Mouse (Mus musculus) kidney, embryonic 15.5 days (tissue): ENCODE measurements at regions not wholly inside any gene's neighbourhood (a gene's known extent, or its start where the extent isn't known, plus 50 kb on each side); places are given as distances from the start of the nearest gene placed in this dataset.

Experiments
- ATAC-seq: fragments of 200-750 bp; cut with Nextera tagmentation; replicated peaks from 2 replicates; pipeline ENCODE4 v1.8.0; 2017; ENCODE audit warnings: moderate TSS enrichment; ENCODE audit not compliant: low FRiP score
- H3K27ac ChIP-seq: fragments of 300-500 bp; sonication (generic); 2 replicates; pipeline ENCODE4 v1.5.1; 2015; ENCODE audit warnings: mild to moderate bottlenecking, inconsistent platforms
- H3K27me3 ChIP-seq: fragments of 300-500 bp; sonication (generic); 2 replicates; pipeline ENCODE4 v1.6.1; 2015; ENCODE audit warnings: inconsistent platforms
- H3K36me3 ChIP-seq: fragments of 300-500 bp; sonication (generic); 2 replicates; pipeline ENCODE4 v1.6.1; 2015; ENCODE audit warnings: inconsistent platforms
- H3K4me1 ChIP-seq: fragments of 300-500 bp; sonication (generic); 2 replicates; pipeline ENCODE4 v1.6.1; 2015; ENCODE audit warnings: inconsistent platforms
- H3K4me2 ChIP-seq: fragments of 300-500 bp; sonication (generic); 2 replicates; pipeline ENCODE4 v1.6.1; 2015; ENCODE audit warnings: moderate library complexity, mild to moderate bottlenecking, inconsistent platforms
- H3K4me3 ChIP-seq: fragments of 300-500 bp; sonication (generic); replicated peaks from 2 replicates; pipeline ENCODE4 v1.5.1; 2015; ENCODE audit warnings: mild to moderate bottlenecking, inconsistent platforms
- H3K9ac ChIP-seq: fragments of 300-500 bp; sonication (generic); 2 replicates; pipeline ENCODE4 v1.6.1; 2015; ENCODE audit warnings: mild to moderate bottlenecking, inconsistent platforms
- H3K9me3 ChIP-seq: fragments of 300-500 bp; sonication (generic); replicated peaks from 2 replicates; pipeline ENCODE4 v1.6.1; 2016; ENCODE audit warnings: inconsistent platforms
- WGBS: fragments of 180-500 bp; shearing (Covaris S2); methylation state at CpG from one replicate; pipeline ENCODE4 v1.1.7; 2015; ENCODE audit warnings: mixed read lengths; 5-methylcytosine and 5-hydroxymethylcytosine counted together

- no peaks in the 10 kb centered on the region for H3K27me3 ChIP-seq
- no peak for ATAC-seq
- H3K9ac ChIP-seq = no peak overlapping the region
- H3K4me1 ChIP-seq = no peaks in the 10 kb centered on the region
- no peak overlapping the region for H3K27ac ChIP-seq
- H3K36me3 ChIP-seq = no peaks in the 10 kb centered on the region
- H3K9me3 ChIP-seq = no peaks in the 10 kb centered on the region
- no peak overlapping the region for H3K4me3 ChIP-seq
- H3K4me2 ChIP-seq = no peak overlapping the region
- 72% methylated on average over 6 of the region's 6 CpGs for WGBS
Observed at GRCm38 (mm10) chr13:115911524-115912459, 397.7 kb downstream of the Isl1 start.

GRCm38 (mm10) chr13:115910866-115911449 lies 398.5 kb downstream of the Isl1 start:
- no peak overlapping the region for H3K27ac ChIP-seq
- no peak overlapping the region for H3K4me2 ChIP-seq
- 67% methylated on average over 8 of the region's 8 CpGs for WGBS
- H3K4me1 ChIP-seq = no peaks in the 10 kb centered on the region
- H3K4me3 ChIP-seq = no peak overlapping the region
- H3K9me3 ChIP-seq = no peaks in the 10 kb centered on the region
- H3K27me3 ChIP-seq = no peaks in the 10 kb centered on the region
- no peak for ATAC-seq
- H3K36me3 ChIP-seq = no peaks in the 10 kb centered on the region
- no peak overlapping the region for H3K9ac ChIP-seq

GRCm38 (mm10) chr13:115880616-115881015 lies 428.9 kb downstream of the Isl1 start:
- Histone ChIP-seq H3K9ac (no peak overlapping the region), H3K9me3 (no peaks in the 10 kb centered on the region), H3K36me3 (no peaks in the 10 kb centered on the region), H3K4me3 (no peak overlapping the region), H3K4me1 (no peaks in the 10 kb centered on the region), H3K27me3 (no peaks in the 10 kb centered on the region), H3K27ac (no peak overlapping the region), H3K4me2 (no peak overlapping the region)
- WGBS = 83% methylated on average over 1 of the region's 1 CpGs
- no peak for ATAC-seq

- Histone ChIP-seq H3K4me3 (no peak overlapping the region), H3K9ac (no peak overlapping the region), H3K4me2 (no peak overlapping the region), H3K9me3 (no peaks in the 10 kb centered on the region), H3K27ac (no peak overlapping the region), H3K36me3 (no peaks in the 10 kb centered on the region), H3K27me3 (no peaks in the 10 kb centered on the region), H3K4me1 (no peaks in the 10 kb centered on the region)
- ATAC-seq = no peak
- WGBS = 9% methylated on average over 3 of the region's 3 CpGs
Observed at GRCm38 (mm10) chr13:115860480-115860879, 449.0 kb downstream of the Isl1 start.

GRCm38 (mm10) chr13:115856632-115857031 lies 452.9 kb downstream of the Isl1 start:
- 25% methylated on average over 4 of the region's 4 CpGs for WGBS
- Histone ChIP-seq H3K9ac (no peak overlapping the region), H3K4me3 (no peak overlapping the region), H3K4me2 (no peak overlapping the region), H3K27ac (no peak overlapping the region), H3K4me1 (no peaks in the 10 kb centered on the region), H3K36me3 (no peaks in the 10 kb centered on the region), H3K9me3 (no peaks in the 10 kb centered on the region), H3K27me3 (no peaks in the 10 kb centered on the region)
- ATAC-seq = peak; percentile 83

GRCm38 (mm10) chr13:115852689-115853356 lies 456.7 kb downstream of the Isl1 start:
- no peak overlapping the region for H3K4me2 ChIP-seq
- no peaks in the 10 kb centered on the region for H3K4me1 ChIP-seq
- H3K9ac ChIP-seq = no peak overlapping the region
- no peak overlapping the region for H3K27ac ChIP-seq
- H3K4me3 ChIP-seq = no peak overlapping the region
- H3K36me3 ChIP-seq = no peaks in the 10 kb centered on the region
- ATAC-seq = no peak
- no peaks in the 10 kb centered on the region for H3K27me3 ChIP-seq
- no peaks in the 10 kb centered on the region for H3K9me3 ChIP-seq
- 56% methylated on average over 3 of the region's 3 CpGs for WGBS

GRCm38 (mm10) chr13:115843121-115843520 lies 466.4 kb downstream of the Isl1 start:
- 68% methylated on average over 10 of the region's 10 CpGs for WGBS
- no peak overlapping the region for H3K9ac ChIP-seq
- no peaks in the 10 kb centered on the region for H3K9me3 ChIP-seq
- no peaks in the 10 kb centered on the region for H3K36me3 ChIP-seq
- no peak overlapping the region for H3K4me3 ChIP-seq
- H3K27me3 ChIP-seq = no peaks in the 10 kb centered on the region
- ATAC-seq = no peak
- H3K4me1 ChIP-seq = no peaks in the 10 kb centered on the region
- H3K27ac ChIP-seq = no peak overlapping the region
- H3K4me2 ChIP-seq = no peak overlapping the region

GRCm38 (mm10) chr13:115836203-115836768 lies 473.2 kb downstream of the Isl1 start:
- no peaks in the 10 kb centered on the region for H3K4me1 ChIP-seq
- WGBS = 37% methylated on average over 6 of the region's 6 CpGs
- no peaks in the 10 kb centered on the region for H3K27me3 ChIP-seq
- no peaks in the 10 kb centered on the region for H3K9me3 ChIP-seq
- H3K27ac ChIP-seq = no peak overlapping the region
- peak; percentile 64; the same call in 1 of the 2 replicates for ATAC-seq
- no peak overlapping the region for H3K4me3 ChIP-seq
- no peaks in the 10 kb centered on the region for H3K36me3 ChIP-seq
- H3K9ac ChIP-seq = no peak overlapping the region
- no peak overlapping the region for H3K4me2 ChIP-seq

GRCm38 (mm10) chr13:115825191-115825590 lies 484.3 kb downstream of the Isl1 start:
- Histone ChIP-seq H3K36me3 (no peaks in the 10 kb centered on the region), H3K4me3 (no peak overlapping the region), H3K27me3 (no peaks in the 10 kb centered on the region), H3K4me1 (no peaks in the 10 kb centered on the region), H3K4me2 (no peak overlapping the region), H3K9me3 (no peaks in the 10 kb centered on the region), H3K9ac (no peak overlapping the region), H3K27ac (no peak overlapping the region)
- no peak for ATAC-seq
- WGBS = 36% methylated on average over 6 of the region's 6 CpGs

GRCm38 (mm10) chr13:115822527-115822926 lies 487.0 kb downstream of the Isl1 start:
- WGBS = 79% methylated on average over 1 of the region's 1 CpGs
- ATAC-seq = no peak
- H3K9ac ChIP-seq = no peak overlapping the region

GRCm38 (mm10) chr13:115814211-115814610 lies 495.3 kb downstream of the Isl1 start:
- Histone ChIP-seq H3K9me3 (no peaks in the 10 kb centered on the region), H3K4me2 (no peak overlapping the region), H3K4me1 (no peaks in the 10 kb centered on the region), H3K4me3 (no peak overlapping the region), H3K27ac (no peak overlapping the region), H3K27me3 (no peaks in the 10 kb centered on the region), H3K9ac (no peak overlapping the region), H3K36me3 (no peaks in the 10 kb centered on the region)
- no peak for ATAC-seq
- WGBS = 84% methylated on average over 2 of the region's 2 CpGs

More at GRCm38 (mm10) chr13:115822527-115822926, 487.0 kb downstream of the Isl1 start:
- Histone ChIP-seq H3K9me3 (no peaks in the 10 kb centered on the region), H3K27me3 (no peaks in the 10 kb centered on the region), H3K4me3 (no peak overlapping the region), H3K27ac (no peak overlapping the region), H3K36me3 (no peaks in the 10 kb centered on the region), H3K4me2 (no peak overlapping the region), H3K4me1 (no peaks in the 10 kb centered on the region)

GRCm38 (mm10) chr13:115799294-115799693 lies 510.2 kb downstream of the Isl1 start:
- no peak overlapping the region for H3K9ac ChIP-seq
- no peak for ATAC-seq
- no peaks in the 10 kb centered on the region for H3K36me3 ChIP-seq
- H3K4me3 ChIP-seq = no peak overlapping the region
- no peaks in the 10 kb centered on the region for H3K27me3 ChIP-seq
- H3K9me3 ChIP-seq = no peaks in the 10 kb centered on the region
- H3K4me2 ChIP-seq = no peak overlapping the region
- H3K27ac ChIP-seq = no peak overlapping the region
- WGBS = 32% methylated on average over 2 of the region's 2 CpGs
- H3K4me1 ChIP-seq = no peaks in the 10 kb centered on the region
